Mouse (Mus musculus) CD4-positive, CD25-positive, alpha-beta regulatory T cell, adult 2 months (primary cell): ENCODE data around the gene Gabrp.

Source experiments
- DNase-seq: peaks from one replicate; pipeline ENCODE4 v3.0.0-alpha.2; 2012; ENCODE audit warnings: low read depth, low spot score

The Gabrp gene

DNA sequence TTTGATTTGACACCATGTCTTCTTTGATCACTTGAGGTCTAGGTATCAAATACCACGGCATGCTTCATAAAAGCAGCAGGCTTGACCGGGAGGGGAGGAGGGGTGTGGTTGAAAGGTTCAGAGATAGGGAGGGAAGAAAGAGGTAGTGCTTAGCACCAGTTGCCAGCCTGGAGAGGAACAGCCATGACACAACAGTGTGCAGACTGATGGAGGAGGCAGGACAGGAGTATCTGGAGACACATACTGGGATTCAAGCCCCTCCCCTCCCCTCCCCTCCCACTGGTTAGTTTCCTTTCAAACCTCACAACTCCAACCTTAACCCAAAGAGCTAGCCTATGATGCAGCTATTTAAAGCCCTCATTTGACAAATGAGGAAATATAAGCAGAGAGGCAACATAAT lies 49.2 kb downstream of the Gabrp start:
- no peak for DNase-seq

DNA sequence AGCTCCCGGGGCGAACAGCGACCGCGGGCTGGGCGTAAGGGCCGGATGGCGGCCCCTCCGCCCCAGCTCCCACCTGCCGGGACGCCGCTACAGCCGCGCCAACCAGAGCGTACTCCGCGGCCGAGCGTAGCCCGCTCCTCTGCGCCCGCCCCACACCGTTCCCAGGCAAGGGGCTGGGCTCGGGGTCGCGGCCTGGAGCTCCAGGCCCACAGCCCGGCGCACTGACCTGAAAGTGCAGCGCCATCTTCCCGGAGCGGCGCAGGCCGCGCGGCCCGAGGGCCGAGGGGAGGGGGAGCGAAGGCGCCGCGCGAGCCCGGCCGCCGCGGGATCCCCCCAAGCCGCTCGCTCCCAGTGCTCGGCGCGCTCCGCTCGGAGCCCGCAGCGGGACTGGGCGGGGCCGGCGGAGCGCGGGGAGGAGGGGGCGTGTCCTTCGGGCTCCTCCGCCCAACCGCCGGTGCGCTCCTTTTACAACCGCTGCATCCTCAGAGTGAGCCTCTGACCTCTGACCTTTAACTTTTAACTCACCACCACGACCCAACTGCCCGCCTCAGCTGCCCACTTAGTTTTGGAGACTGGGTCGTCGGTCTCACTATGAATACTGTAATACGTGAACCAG lies 65.3 kb downstream of the Gabrp start, which contains the start of gene Ranbp17:
Ranbp17 (minus strand) TSS at position 371 of the 616 bp plus-strand sequence.
- peak; percentile 10 for DNase-seq

- DNase-seq, result peak; percentile 5
Observed at GRCm38 (mm10) chr11:33512854-33513375, 65.8 kb downstream of the Gabrp start.

GRCm38 (mm10) chr11:33509401-33509800 lies 69.4 kb downstream of the Gabrp start:
- no peak for DNase-seq
